Mouse (Mus musculus): ENCODE measurements at regions not wholly inside any gene's neighbourhood (a gene's known extent, or its start where the extent isn't known, plus 50 kb on each side); places are given as distances from the start of the nearest gene placed in this dataset.

GRCm38 (mm10) chr2:77334706-77335105, 54.3 kb upstream of the Sestd1 start:
- no peak for TF ChIP-seq CTCF (IDR thresholded peaks at IDR 0.05)
- TF ChIP-seq EP300 (IDR thresholded peaks at IDR 0.05) = no peak

Data from lung, postnatal 0 days (tissue).